Mouse (Mus musculus) hindbrain, embryonic 16.5 days (tissue): ENCODE measurements around the gene Sst. TPM values are rescaled to one million over a fixed set of nuclear protein-coding genes. Genes with fewer than 3 reads are reported as not detected.
A peak's percentile ranks its signal among the peaks of the same experiment; 100 is the strongest.
"Not testable (repeated sequence)": the region's sequence is repeated elsewhere in the genome, so short reads cannot be mapped to it uniquely, and the experiment has no call there.

Experiments used
- ATAC-seq: fragments of 200-750 bp; cut with Nextera tagmentation; 2 replicates; pipeline ENCODE4 v1.8.0; 2017; ENCODE audit warnings: moderate TSS enrichment, moderate library complexity
- H3K27ac ChIP-seq: fragments of 300-500 bp; sonication (generic); 2 replicates; pipeline ENCODE4 v1.5.1; 2014; ENCODE audit warnings: low read depth, mild to moderate bottlenecking, control low read depth, low read length, moderate library complexity
- H3K27me3 ChIP-seq: fragments of 300-500 bp; sonication (generic); replicated peaks from 2 replicates; pipeline ENCODE4 v1.6.1; 2014; ENCODE audit warnings: low read length; ENCODE audit not compliant: control insufficient read depth, insufficient read depth
- H3K36me3 ChIP-seq: fragments of 300-500 bp; sonication (generic); 2 replicates; pipeline ENCODE4 v1.6.1; 2014; ENCODE audit warnings: mild to moderate bottlenecking, low read length, moderate library complexity, mixed read lengths; ENCODE audit not compliant: control insufficient read depth, insufficient read depth
- H3K4me1 ChIP-seq: fragments of 300-500 bp; sonication (generic); 2 replicates; pipeline ENCODE4 v1.6.1; 2014; ENCODE audit warnings: low read depth, low read length; ENCODE audit not compliant: control insufficient read depth, insufficient read depth
- H3K4me2 ChIP-seq: fragments of 300-500 bp; sonication (generic); 2 replicates; pipeline ENCODE4 v1.6.1; 2014; ENCODE audit warnings: mild to moderate bottlenecking, low read length, control low read depth, moderate library complexity
- H3K4me3 ChIP-seq: fragments of 300-500 bp; sonication (generic); 2 replicates; pipeline ENCODE4 v1.5.1; 2014; ENCODE audit warnings: mild to moderate bottlenecking, low read length, control low read depth, moderate library complexity
- H3K9ac ChIP-seq: fragments of 300-500 bp; sonication (generic); 2 replicates; pipeline ENCODE4 v1.6.1; 2014; ENCODE audit warnings: low read depth, mild to moderate bottlenecking, control low read depth, low read length, moderate library complexity
- H3K9me3 ChIP-seq: fragments of 300-500 bp; sonication (generic); 2 replicates; pipeline ENCODE4 v1.6.1; 2014; ENCODE audit warnings: mild to moderate bottlenecking, low read length, moderate library complexity; ENCODE audit not compliant: control insufficient read depth
- WGBS: fragments of 180-500 bp; shearing (Covaris S2); extraction: QIAGEN DNeasy Blood & Tissue Kit; methylation state at CpG from one replicate; pipeline ENCODE4 v1.1.7; 2014; 5-methylcytosine and 5-hydroxymethylcytosine counted together
- polyA plus RNA-seq: library from polyadenylated mRNA; unstranded; fragments of >200 nt; fragmentation: Nextera tagmentation; extraction: Ambion mirVana; gene quantifications from 2 replicates; pipeline ENCODE4 v1.2.1, GENCODE M21; 2015

Gene Sst
- polyA plus RNA-seq, 1 experiment from 2014 or later = 377 TPM

GRCm38 (mm10) chr16:23913401-23913800 lies 22.6 kb upstream of the Sst start:
- WGBS = 55% methylated on average over 3 of the region's 3 CpGs
- Histone ChIP-seq H3K4me2 (no peak overlapping the region), H3K36me3 (no peaks in the 10 kb centered on the region), H3K4me3 (no peak overlapping the region), H3K9me3 (no peaks in the 10 kb centered on the region), H3K4me1 (no peaks in the 10 kb centered on the region), H3K27me3 (no peaks in the 10 kb centered on the region), H3K27ac (no peak overlapping the region), H3K9ac (no peak overlapping the region)
- no peak for ATAC-seq

GRCm38 (mm10) chr16:23912741-23913140 lies 22.0 kb upstream of the Sst start:
- H3K4me1 ChIP-seq = no peaks in the 10 kb centered on the region
- WGBS = 85% methylated on average over 13 of the region's 13 CpGs
- no peak for ATAC-seq
- no peak overlapping the region for H3K27ac ChIP-seq
- H3K9ac ChIP-seq = no peak overlapping the region
- no peak overlapping the region for H3K4me3 ChIP-seq
- H3K27me3 ChIP-seq = no peaks in the 10 kb centered on the region
- H3K36me3 ChIP-seq = no peaks in the 10 kb centered on the region
- no peak overlapping the region for H3K4me2 ChIP-seq
- no peaks in the 10 kb centered on the region for H3K9me3 ChIP-seq

GRCm38 (mm10) chr16:23909015-23909354 lies 18.2 kb upstream of the Sst start:
- not testable (repeated sequence) for ATAC-seq
- WGBS = 91% methylated on average over 3 of the region's 3 CpGs

GRCm38 (mm10) chr16:23908076-23909014 lies 17.6 kb upstream of the Sst start:
- not testable (repeated sequence) for ATAC-seq, H3K9ac ChIP-seq, H3K36me3 ChIP-seq, H3K27ac ChIP-seq, H3K4me2 ChIP-seq, H3K27me3 ChIP-seq, H3K4me1 ChIP-seq, H3K4me3 ChIP-seq, H3K9me3 ChIP-seq
- 87% methylated on average over 9 of the region's 9 CpGs for WGBS

More at GRCm38 (mm10) chr16:23909015-23909354, 18.2 kb upstream of the Sst start:
- not testable (repeated sequence) for H3K36me3 ChIP-seq, H3K4me1 ChIP-seq, H3K4me2 ChIP-seq, H3K9ac ChIP-seq, H3K27ac ChIP-seq, H3K9me3 ChIP-seq, H3K27me3 ChIP-seq, H3K4me3 ChIP-seq

- not testable (repeated sequence) for H3K4me2 ChIP-seq, H3K4me1 ChIP-seq, H3K36me3 ChIP-seq, H3K27ac ChIP-seq, H3K9me3 ChIP-seq, H3K4me3 ChIP-seq, H3K9ac ChIP-seq, H3K27me3 ChIP-seq, ATAC-seq
- 84% methylated on average over 3 of the region's 3 CpGs for WGBS
Observed at GRCm38 (mm10) chr16:23906586-23906985, 15.8 kb upstream of the Sst start.

GRCm38 (mm10) chr16:23901411-23901810 lies 10.7 kb upstream of the Sst start:
- ATAC-seq = no peak
- 90% methylated on average over 7 of the region's 7 CpGs for WGBS
- Histone ChIP-seq H3K4me1 (peaks cover 3% of the 10 kb centered on the region), H3K36me3 (no peaks in the 10 kb centered on the region), H3K9me3 (no peaks in the 10 kb centered on the region), H3K4me3 (no peak overlapping the region), H3K27ac (no peak overlapping the region), H3K4me2 (no peak overlapping the region), H3K9ac (no peak overlapping the region), H3K27me3 (no peaks in the 10 kb centered on the region)

- H3K4me3 ChIP-seq = no peak overlapping the region
- no peaks in the 10 kb centered on the region for H3K36me3 ChIP-seq
- H3K27me3 ChIP-seq = no peaks in the 10 kb centered on the region
- H3K4me1 ChIP-seq = peaks cover 3% of the 10 kb centered on the region
- H3K9ac ChIP-seq = no peak overlapping the region
- H3K27ac ChIP-seq = no peak overlapping the region
- H3K4me2 ChIP-seq = no peak overlapping the region
- 78% methylated on average over 4 of the region's 4 CpGs for WGBS
- H3K9me3 ChIP-seq = no peaks in the 10 kb centered on the region
- no peak for ATAC-seq
Observed at GRCm38 (mm10) chr16:23900061-23900460, 9.3 kb upstream of the Sst start.

GRCm38 (mm10) chr16:23898840-23899239 lies 8.1 kb upstream of the Sst start:
- H3K9me3 ChIP-seq = no peaks in the 10 kb centered on the region
- peaks cover 3% of the 10 kb centered on the region for H3K4me1 ChIP-seq
- WGBS = 12% methylated on average over 12 of the region's 12 CpGs
- H3K9ac ChIP-seq = no peak overlapping the region
- peak overlapping the region; percentile 53 for H3K4me2 ChIP-seq
- no peak overlapping the region for H3K27ac ChIP-seq
- peak; percentile 74 for ATAC-seq
- H3K4me3 ChIP-seq = no peak overlapping the region
- H3K36me3 ChIP-seq = no peaks in the 10 kb centered on the region
- no peaks in the 10 kb centered on the region for H3K27me3 ChIP-seq

- Histone ChIP-seq H3K27me3 (no peaks in the 10 kb centered on the region), H3K9me3 (no peaks in the 10 kb centered on the region), H3K27ac (no peak overlapping the region), H3K4me1 (peaks cover 3% of the 10 kb centered on the region), H3K9ac (peak overlapping the region; percentile 43), H3K36me3 (no peaks in the 10 kb centered on the region), H3K4me2 (peak overlapping the region; percentile 53), H3K4me3 (peak overlapping the region; percentile 17)
- 8% methylated on average over 15 of the region's 15 CpGs for WGBS
- peak; percentile 90 for ATAC-seq
Observed at GRCm38 (mm10) chr16:23897984-23898586, 7.3 kb upstream of the Sst start.
